Comparison of ENCODE assay signal across 10 mouse cellular contexts in the genomic region with DNA sequence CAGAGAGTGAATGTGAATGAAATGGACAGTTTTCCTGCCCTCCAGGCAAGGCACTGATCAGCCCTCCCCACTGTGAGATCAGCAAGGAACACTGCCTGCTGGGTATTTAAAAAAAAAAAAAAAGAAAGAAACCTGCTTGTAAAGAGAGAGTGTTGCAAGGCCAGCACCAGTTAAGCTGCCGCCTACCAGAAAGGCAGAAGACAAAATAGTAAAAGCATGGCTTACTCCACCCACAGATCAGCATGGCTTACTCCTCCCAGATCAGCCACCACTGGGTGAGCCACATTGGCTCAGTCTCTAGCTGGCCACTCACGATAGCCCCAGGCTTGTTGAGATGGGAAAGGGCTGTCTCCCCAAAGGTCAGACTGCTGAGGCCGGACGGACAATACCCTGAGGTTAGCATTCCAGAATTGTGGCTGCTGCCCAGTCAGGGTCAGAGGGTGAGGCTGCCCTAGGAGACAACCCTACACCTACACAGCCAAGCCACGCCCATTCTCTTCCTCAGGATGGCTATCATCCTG. TPM values are rescaled to one million over a fixed set of nuclear protein-coding genes. Genes with fewer than 3 reads are reported as not detected.
DNase-seq lines count a peak whose midpoint lies in the region; ATAC-seq and TF ChIP-seq lines count a peak whose summit lies in the region.
"Had no signal": no experiment of that assay in that cellular context is flagged by ENCODE, and none has a peak within 500 bp of the region (broad histone marks: within the 10 kb centered on the region; RNA-seq: fewer than 3 reads in every experiment).

No protein-coding gene starts in this region.

- DNase-seq in kidney, adult 9 months: peak; percentile 62
- DNase-seq in kidney, postnatal 4 days: no peak
- peak; percentile 32 to 77 for DNase-seq in kidney, postnatal 25 days
- DNase-seq in urinary bladder, adult 2 months (ENCODE audit: low spot score): no peak
- DNase-seq in urinary bladder, adult 18-20 months (ENCODE audit: low spot score in 2 of 2): no peak
- no peak for DNase-seq in thymus, postnatal 0 days (ENCODE audit: low spot score)

- no peaks in the 10 kb centered on the region for H3K36me3 ChIP-seq in midbrain, embryonic 16.5 days (ENCODE audit: control insufficient read depth, insufficient read depth, low read length)
- H3K36me3 ChIP-seq: heart, embryonic 13.5 days had no signal

- WGBS in midbrain, embryonic 16.5 days: 13% methylated on average over 5 of the region's 5 CpGs

- TF ChIP-seq POLR2A in cortical plate, adult 2 months (IDR thresholded peaks at IDR 0.05; ENCODE audit: extremely low read depth, insufficient read depth, low read length): no peak

- peaks cover 17% of the 10 kb centered on the region for H3K4me1 ChIP-seq in cortical plate, adult 2 months (ENCODE audit: control insufficient read depth, insufficient read depth, low read length)
- peaks cover 30% of the 10 kb centered on the region for H3K4me1 ChIP-seq in midbrain, embryonic 16.5 days (ENCODE audit: control insufficient read depth, insufficient read depth, low read length)

- H3K9me3 ChIP-seq in midbrain, embryonic 16.5 days (replicated peaks; ENCODE audit: control insufficient read depth, low read length, poor library complexity, severe bottlenecking): no peaks in the 10 kb centered on the region
- H3K9me3 ChIP-seq: heart, embryonic 13.5 days; megakaryocyte, embryonic 14.5 days had no signal

- no peak overlapping the region for H3K4me2 ChIP-seq in midbrain, embryonic 16.5 days (ENCODE audit: low read length)
- H3K4me2 ChIP-seq: heart, embryonic 13.5 days had no signal

- ATAC-seq in midbrain, embryonic 16.5 days: peak; percentile 20; the same call in 1 of the 2 replicates

- H3K27ac ChIP-seq in cortical plate, adult 2 months (ENCODE audit: insufficient read depth, low read length): peak overlapping the region; percentile 31; the same call in 1 of the 2 replicates
- 0 out of 2 replicates have a peak overlapping the region, but pooled peaks have one; percentile 35 for H3K27ac ChIP-seq in midbrain, embryonic 16.5 days (ENCODE audit: low read length)
- H3K27ac ChIP-seq: heart, embryonic 13.5 days had no signal

- H3K9ac ChIP-seq in midbrain, embryonic 16.5 days (ENCODE audit: low read depth, low read length): no peak overlapping the region
- H3K9ac ChIP-seq: heart, embryonic 13.5 days had no signal

- H3K27me3 ChIP-seq in midbrain, embryonic 16.5 days (ENCODE audit: control insufficient read depth, insufficient read depth, low read depth, low read length): no peaks in the 10 kb centered on the region
- H3K27me3 ChIP-seq: megakaryocyte, embryonic 14.5 days had no signal

- no peak overlapping the region for H3K4me3 ChIP-seq in cortical plate, adult 2 months (ENCODE audit: insufficient read depth, low read length)
- H3K4me3 ChIP-seq in midbrain, embryonic 16.5 days (ENCODE audit: low read depth, low read length): no peak overlapping the region
- H3K4me3 ChIP-seq: heart, embryonic 13.5 days; megakaryocyte, embryonic 14.5 days had no signal

- TF ChIP-seq CTCF in cortical plate, adult 2 months (IDR thresholded peaks at IDR 0.05; ENCODE audit: extremely low read depth, insufficient read depth, low read length): no peak

RNA-seq across cellular contexts. Expression of gene Ccdc88c, which starts 32.4 kb away (rescaled TPM):
- polyA plus RNA-seq in cortical plate, adult 2 months (2012; rRNA removed): 19.1 and 20.9 TPM in 2 replicates
- polyA plus RNA-seq in midbrain, embryonic 16.5 days (2015; fragmentation: Nextera tagmentation; extraction: Ambion mirVana): 12.0 and 12.5 TPM in 2 replicates
- polyA plus RNA-seq in urinary bladder, adult 2 months (2012; rRNA removed): 14.3 and 23.3 TPM in 2 replicates
- 17.1 and 24.5 TPM in 2 replicates for polyA plus RNA-seq in thymus, postnatal 0 days (2015; fragmentation: Nextera tagmentation; extraction: Ambion mirVana)

Comparison
In these comparisons a context has a peak if more than half of its experiments do, and no peak if none do; other contexts are left out.
1. DNase-seq: peak in kidney, adult 9 months (single experiment) and kidney, postnatal 25 days (2 of 2); none in kidney, postnatal 4 days (0 of 2), urinary bladder, adult 2 months (single experiment), urinary bladder, adult 18-20 months (0 of 2) and thymus, postnatal 0 days (single experiment).